Mouse (Mus musculus): ENCODE results near the gene Cybc1.

Cybc1 gene

DNA sequence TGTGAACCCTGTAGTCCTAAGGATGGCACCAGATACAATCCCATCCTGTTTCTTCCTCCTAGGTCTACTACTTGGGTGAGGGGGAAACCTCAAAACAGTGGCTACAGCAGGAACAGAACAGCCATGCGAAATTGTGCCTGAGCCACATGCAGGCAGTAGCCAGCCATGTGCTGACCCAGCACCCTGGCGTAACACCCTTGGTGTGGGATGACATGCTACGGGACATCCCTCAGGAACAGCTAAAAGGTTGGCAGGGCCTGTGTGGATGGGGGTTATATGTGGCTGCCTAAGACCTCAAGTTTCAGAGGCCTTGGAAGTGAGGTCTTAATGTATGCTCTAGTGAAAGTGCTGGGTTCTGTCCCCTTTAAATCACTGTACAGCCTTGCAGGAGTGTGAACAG is 12.3 kb downstream of the Cybc1 start:
- no peak for DNase-seq (ENCODE audit: low read depth, low spot score)

DNA sequence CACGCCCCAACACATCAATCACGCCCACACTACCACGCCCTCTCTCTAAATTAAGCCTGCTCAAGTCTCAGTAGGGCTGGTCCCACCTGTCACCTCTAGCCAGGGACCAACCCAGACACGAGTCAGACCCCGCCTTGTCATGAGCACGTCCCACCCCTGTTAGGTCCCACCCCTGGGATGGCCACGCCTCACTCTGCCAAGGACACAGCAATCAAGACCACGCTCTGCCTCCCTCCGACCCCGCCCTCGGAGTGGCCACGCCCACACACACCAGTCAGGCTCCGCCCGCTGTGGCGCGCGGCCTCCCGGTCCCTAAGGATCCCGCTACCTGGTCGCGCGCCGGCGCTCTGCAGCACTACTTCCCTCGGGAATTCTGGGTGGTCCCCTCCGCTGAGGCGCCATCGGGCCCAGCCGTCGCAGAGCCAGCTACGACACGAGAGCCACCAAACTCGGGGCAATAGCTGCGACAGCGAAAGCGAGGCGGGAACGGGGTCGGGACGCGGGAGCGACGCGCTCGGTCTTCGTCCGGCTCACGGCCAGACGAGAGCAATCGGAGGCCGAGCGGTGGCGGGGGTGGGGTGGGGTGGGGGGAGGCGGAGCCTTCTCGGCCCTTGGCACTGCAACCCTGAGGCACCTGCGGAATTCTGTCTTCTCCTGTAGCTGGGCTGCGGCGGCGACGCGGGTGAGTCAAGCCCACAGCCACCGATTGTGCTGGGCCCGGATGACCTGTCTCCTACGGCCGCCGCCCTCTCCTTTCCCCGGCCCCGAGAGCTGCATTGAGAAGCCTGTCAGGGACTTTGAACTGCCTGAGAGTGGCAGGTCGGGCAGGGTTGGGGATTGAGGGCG is 24.7 kb downstream of the Cybc1 start, which contains the start of the genes Hexdc and Ogfod3:
TSS of gene Hexdc (plus strand) at position 273 of the 846 bp plus-strand sequence.
TSS of gene Ogfod3 (minus strand) at position 551 of the 846 bp plus-strand sequence.
- DNase-seq (ENCODE audit: low read depth, low spot score), result peak; percentile 99

DNA sequence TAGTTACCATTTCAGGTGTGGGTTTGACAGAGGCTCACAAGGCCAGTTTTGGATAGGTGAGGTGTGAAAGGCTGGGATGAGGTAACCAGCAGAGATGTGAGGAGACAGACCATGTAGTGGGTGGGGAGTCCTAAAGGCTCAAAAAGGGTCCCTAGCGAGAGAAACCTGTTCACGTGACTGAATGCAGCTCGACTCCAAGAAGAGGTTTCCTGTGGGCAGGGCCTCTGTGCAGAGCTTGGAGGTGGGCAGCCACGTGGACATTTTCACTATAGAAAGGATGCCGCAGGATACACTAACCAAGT is 25.3 kb downstream of the Cybc1 start:
- no peak for DNase-seq (ENCODE audit: low read depth, low spot score)

- peak; percentile 72 for DNase-seq (ENCODE audit: low read depth, low spot score)
Observed at GRCm38 (mm10) chr11:121201436-121202198, 27.5 kb downstream of the Cybc1 start.

GRCm38 (mm10) chr11:121200781-121201180 is 28.3 kb downstream of the Cybc1 start:
- no peak for DNase-seq (ENCODE audit: low read depth, low spot score)

- DNase-seq (ENCODE audit: low read depth, low spot score), result no peak
Observed at GRCm38 (mm10) chr11:121199851-121200250, 29.3 kb downstream of the Cybc1 start.

DNA sequence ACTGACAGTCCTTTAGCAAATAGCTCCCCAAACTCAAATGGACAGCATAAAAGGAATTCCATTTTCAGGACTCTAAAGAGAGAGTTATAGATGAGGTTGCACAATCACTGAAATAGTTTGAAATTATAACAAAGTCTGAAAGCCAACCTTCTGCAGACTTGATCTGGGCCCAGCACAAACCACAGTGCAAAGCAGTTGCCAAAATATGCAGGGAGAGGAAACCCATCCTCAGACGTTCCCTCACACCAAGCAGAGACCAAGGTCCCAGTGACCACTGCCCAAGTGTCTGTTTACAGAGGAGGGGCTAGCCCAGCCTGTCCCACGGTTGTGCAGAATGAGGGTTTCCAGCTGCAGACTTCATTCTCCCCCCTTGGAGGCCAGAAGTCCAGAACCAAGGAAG is 30.5 kb downstream of the Cybc1 start:
- no peak for DNase-seq (ENCODE audit: low read depth, low spot score)

DNA sequence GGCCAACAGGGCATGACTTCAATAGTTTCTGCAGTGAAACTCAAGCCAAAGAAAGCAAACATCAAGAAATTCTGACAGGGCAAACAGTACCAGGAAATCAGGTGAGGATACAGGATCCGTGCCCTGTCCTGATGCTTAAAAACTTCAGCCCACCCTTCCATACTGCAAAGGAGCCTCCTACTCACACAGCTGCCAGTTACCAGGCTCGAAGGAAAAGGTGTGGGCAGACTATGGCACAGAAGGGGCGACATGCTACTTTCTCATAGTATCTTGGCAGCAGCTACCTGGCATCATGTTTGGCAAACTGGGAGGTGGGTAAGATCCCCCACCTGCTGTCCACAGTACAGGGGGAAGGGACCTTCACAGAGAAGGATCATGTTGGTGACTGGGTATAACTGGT is 35.7 kb downstream of the Cybc1 start:
- no peak for DNase-seq (ENCODE audit: low read depth, low spot score)

GRCm38 (mm10) chr11:121192742-121193141 is 36.4 kb downstream of the Cybc1 start:
- DNase-seq (ENCODE audit: low read depth, low spot score), result no peak

DNA sequence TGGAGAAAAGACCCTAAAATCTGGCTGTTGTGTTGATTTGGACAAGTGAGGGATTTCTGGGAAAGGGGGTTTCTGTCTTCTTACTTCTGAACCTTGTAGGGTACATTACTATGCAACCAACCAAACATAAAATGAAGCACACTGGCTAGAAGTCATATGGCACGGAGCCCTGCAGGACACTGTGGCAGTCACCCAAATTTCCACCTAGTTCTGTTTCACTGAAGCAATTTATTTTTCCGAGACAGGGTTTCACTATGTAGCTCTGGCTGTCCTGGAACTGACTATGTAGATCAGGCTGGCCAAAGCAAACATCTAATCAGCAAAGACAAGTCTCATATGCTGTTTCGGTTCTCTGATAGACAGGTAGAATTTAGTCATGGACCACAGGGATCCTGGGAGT is 39.4 kb downstream of the Cybc1 start:
- no peak for DNase-seq (ENCODE audit: low read depth, low spot score)

- DNase-seq (ENCODE audit: low read depth, low spot score), result peak; percentile 79
Observed at GRCm38 (mm10) chr11:121176285-121177270, 52.5 kb downstream of the Cybc1 start.

DNA sequence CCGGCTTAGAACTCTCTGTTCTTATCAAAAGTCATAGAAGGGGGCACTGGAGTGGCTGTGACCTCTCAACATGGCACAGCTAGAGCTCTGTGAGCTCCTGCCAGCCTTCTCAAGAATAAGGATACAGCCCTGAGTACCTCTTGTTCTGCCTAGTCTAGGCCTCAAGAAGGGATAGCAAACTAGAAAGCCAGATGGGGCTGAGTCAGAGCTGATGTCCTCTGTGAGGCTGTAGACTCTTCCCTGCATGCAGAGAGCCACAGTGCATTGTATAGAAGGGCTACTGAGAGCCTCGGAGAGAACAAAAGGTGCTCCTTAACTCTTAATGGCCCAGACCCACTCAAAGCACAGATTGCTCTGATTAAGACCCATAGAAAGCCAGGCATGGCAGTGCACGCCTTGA is 54.9 kb downstream of the Cybc1 start:
- peak; percentile 45 for DNase-seq (ENCODE audit: low read depth, low spot score)

DNA sequence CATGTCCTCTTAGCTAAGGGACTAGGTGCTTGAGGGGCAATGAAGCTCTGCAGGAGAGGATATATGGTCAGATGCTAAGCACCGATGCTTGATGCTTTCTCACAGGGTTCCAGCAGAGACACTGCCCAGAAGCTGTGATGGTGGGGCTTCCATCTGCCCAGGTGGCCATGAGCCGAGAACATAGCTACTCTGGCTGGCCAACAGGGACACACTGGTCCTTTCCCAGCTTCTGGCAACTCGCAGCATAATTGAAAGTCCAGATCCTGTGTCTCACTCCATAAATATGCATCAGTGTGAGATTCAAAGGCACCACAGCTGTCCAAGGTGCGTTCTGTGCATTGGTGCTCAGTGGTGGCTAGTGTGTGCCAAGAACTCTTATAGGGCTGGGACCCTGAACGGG is 55.9 kb downstream of the Cybc1 start:
- no peak for DNase-seq (ENCODE audit: low read depth, low spot score)

All from ZHBTc4 (cell line).